Mouse (Mus musculus) left cerebral cortex, postnatal 36 days (tissue): Measurements from ENCODE around the gene Prpf6. TPM values are rescaled to one million over a fixed set of nuclear protein-coding genes. Genes with fewer than 3 reads are reported as not detected.

ENCODE experiments used
- DNase-seq, 2 experiments: peaks; one replicate each; pipeline ENCODE4 v3.0.0; 2021 to 2022; ENCODE audit warnings: low spot score in 2 of 2, mixed read lengths in 1 of 2
- intact Hi-C: fragments of 180-260 bp; cut with DNase I; formaldehyde crosslinking; loops from one replicate; pipeline ENCODE4 v1.15.1; 2025
- total RNA-seq, 2 experiments: library from RNA; stranded (reverse); gene quantifications; 2 replicates each; pipeline ENCODE4 v1.2.3; 2021

The Prpf6 gene
- total RNA-seq, 2 experiments from 2014 or later, result 49.8 to 54.4 TPM

DNA sequence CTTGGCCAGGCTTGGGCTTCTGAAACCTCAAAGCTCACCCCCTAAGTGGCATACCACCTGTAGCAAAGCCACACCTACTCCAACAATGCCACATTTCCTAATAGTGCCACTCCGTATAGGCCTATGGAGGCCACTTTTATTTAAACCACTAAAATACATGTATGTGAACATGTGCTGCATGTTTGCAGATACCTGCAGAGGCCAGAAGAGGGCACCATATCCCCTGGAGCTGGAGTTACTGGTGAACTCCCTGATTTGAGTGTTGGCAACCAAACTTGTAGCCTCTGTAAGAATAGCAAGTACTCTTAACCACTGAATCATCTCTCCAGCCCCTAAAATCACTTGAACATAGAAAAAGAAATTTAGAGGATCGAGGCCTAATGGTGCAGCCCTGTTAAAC is 52.7 kb downstream of the Prpf6 start:
- DNase-seq, result no peak
- intact Hi-C loops, result no loop called here

DNA sequence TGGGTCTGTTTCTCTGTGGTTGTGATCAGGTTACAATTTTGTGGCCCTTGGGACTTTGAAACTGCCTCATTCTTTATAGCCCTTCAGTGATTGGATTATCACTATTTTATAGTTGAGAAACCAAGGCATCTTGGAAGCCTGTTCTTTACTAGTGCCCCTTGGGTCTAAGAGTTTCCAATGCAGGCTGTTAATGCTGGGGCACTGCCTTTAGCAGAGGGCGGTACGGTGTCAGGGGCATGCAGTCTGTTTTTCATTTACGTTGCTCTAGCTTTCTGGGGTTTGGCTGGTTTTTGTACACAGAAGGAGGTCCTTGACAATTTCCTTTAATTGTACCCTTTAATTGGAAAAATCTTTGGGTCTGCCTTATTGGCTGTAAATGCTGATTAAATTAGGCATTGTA is 54.0 kb downstream of the Prpf6 start:
- intact Hi-C loops, result no loop called here
- no peak for DNase-seq

DNA sequence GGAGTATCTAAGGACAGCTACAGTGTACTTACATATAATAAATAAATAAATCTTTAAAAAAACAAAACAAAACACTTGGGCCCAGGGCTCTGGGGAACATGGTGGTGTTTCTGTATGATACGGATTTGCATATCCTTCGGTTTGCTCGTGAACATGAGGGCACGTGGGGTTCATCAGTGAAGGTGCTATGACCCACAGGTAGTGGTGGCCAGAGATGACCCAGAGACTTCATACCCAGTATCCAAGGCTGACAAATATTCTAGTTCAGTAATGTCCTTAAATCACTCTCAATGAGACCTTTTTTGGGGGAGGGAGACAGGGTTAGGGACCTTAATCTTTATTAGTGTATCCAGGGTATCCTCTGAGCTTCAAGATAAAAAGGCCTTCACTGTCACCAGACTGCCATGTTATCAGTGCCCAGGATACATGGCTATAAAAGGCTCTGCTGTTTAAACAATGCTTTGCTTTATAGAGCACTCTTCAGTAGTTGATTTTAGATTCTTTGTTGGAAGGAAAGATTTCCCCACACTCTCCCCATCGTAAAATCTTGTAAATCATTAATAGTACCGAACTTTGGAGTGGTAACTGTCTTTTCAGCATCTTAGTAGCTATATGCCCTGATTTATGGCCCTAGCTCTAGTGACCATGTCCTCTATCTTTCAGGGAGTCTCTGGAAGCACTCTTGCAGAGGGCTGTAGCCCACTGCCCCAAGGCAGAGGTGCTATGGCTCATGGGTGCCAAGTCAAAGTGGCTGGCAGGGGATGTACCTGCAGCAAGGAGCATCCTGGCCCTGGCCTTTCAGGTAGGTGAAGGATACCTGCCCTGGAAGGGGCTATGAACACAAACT is 55.2 kb downstream of the Prpf6 start:
- intact Hi-C loops, result no loop called here
- DNase-seq, result no peak

DNA sequence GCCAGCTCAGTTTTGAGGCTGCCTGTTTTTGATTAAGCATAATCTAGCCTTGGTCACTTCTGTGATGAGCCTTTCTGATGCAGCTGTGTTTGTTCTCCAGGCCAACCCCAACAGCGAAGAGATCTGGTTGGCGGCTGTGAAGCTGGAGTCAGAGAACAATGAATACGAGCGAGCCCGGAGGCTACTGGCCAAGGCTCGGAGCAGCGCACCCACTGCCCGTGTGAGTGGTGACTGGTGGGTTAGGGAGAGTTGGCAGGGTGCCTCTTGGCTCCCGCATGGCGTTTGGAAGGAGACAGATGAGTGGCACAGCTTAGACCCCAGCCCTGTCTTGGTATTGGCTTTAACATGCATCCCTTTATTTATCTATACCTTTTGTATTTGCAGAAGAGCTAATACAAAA is 57.3 kb downstream of the Prpf6 start:
- intact Hi-C loops, result no loop called here
- no peak for DNase-seq

DNA sequence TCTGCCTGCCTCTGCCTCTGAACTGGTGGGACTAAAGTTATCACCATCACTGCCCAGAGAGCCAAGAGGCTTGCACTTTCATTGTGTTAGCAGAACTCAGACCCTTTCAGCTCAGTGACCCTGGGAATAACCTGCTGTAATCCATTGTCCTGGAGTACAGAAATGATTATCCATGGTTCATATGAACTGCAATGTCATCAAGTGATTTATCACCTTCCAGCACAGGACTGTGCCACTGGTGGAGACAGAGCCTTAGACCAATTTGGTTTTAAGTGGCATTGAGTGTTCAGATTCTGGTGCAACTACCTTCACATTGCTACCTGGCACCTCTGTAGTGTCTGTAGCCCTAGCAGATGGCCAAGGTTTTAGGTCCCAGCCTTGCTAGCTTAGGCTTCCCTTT is 61.4 kb downstream of the Prpf6 start:
- intact Hi-C loops, result no loop called here
- no peak for DNase-seq

DNA sequence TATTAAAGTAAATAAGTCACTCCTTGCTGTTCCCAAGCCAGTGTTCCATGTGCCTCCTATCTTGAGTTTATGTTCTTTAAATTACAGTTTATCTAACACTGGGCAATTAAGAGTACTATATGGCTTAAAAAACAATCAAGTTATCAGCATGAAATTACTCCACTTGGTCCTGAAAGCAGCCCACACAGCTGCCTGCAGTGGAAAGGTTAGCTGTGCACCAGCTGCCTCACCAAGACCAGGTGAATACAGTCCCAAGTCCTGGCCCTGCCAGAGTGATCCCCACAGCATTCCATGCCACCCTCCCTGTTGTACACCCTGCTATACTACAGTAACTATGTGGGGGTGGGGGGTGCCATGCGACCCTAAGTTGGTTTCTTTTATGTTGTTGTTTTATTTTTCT is 61.9 kb downstream of the Prpf6 start:
- intact Hi-C loops, result no loop called here
- DNase-seq, result no peak

DNA sequence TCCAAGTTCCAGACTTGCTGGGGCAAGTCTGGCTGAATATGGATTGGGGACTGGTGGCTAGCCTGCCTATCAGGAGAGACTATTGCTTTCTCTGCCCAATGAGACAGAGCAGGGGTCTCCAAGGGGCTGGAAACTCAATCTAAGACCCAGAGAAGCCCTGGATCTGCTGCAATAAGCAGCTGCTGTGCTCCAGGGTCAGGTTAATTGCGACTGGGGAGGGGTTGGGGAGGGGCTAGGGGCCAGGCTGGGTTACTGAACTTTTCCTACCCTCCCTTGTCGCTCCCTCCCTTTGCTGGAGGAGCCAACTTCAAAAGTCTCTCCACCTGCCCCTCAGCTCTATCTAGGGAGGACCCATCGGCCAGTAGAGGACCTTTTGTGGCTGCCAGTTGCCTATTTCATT is 65.1 kb downstream of the Prpf6 start, which contains the start of gene Gm29797:
Gene Gm29797 (plus strand): TSS at position 301 of the 400 bp plus-strand sequence.
- intact Hi-C loops, result loop anchor here (5.0 kb wide), 1 partner anchor 51 kb away; no protein-coding TSS in a partner anchor
- DNase-seq, result no peak

DNA sequence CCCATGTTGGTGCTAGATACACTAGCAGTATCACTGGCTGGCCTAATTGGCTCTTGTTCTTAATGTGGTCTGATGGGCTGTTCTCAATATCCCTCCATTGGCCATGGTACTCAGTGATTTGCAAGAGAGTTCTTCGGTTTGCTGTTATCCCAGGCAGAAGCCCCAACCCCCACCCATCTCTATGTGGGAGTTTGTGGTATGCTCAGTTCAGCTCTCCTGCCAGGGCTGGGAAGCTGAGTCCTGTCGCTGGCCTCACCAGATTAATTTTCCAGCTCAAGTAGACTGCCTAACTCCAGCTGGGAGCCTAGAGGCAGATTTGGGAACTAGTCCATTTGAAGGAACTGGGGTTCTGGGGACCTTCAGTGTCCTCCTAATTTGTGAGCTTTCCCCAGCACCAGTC is 65.8 kb downstream of the Prpf6 start:
- intact Hi-C loops, result loop anchor here (5.0 kb wide), 1 partner anchor 50 kb away; no protein-coding TSS in a partner anchor
- DNase-seq, result no peak

DNA sequence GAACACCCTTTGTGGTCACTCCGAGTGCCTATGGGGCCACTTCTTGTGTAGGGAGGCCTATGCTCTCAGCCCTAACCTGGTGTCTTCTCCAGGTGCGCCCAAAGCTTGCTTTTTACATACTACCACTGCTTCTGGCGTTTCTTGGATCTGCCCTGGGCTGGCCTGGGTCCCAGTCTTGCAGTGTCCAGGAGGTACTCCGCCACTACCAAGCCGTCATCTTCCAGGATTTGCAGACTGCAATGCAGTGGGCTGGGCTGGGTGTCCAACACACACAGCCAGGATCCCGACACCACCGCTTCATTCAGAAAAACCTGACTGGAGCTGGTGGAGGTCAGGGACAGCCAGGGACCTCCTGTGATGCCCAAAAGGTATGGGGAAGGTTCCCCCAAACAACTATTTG is 66.9 kb downstream of the Prpf6 start:
- intact Hi-C loops, result loop anchor here (2.0 to 5.0 kb wide), 2 partner anchors 20 to 49 kb away; no protein-coding TSS in a partner anchor
- no peak for DNase-seq

DNA sequence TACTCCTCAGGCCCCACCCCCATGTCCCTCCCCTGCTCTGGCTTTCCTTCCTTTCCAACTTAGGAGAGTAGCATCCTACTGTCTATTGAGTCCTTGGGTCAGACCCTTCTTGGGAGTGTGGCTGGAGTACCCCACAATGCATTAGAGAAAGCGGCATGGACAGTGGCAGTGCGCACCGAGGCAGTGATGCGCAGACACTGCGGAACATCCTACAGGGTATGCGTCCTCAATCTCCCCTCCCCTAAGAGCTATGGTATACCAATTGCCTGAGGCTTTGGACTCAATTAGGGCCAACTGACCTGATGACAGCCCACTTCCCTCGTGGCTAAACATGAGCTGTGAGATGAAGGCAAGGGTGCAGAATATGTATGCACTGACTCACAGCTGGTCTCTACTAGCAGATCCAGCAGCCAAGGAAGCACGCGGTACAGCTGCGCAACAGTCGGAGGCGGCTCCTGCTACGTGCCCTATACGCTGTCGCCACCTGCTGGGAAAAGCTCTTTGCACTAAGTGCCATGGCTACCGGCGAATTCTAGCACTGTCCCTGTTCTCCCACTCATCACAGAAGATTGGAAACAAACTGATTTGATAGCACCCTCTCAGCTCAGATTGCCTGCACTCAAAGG is 67.4 kb downstream of the Prpf6 start:
- DNase-seq, result peak; percentile 50 to 66
- intact Hi-C loops, result loop anchor here (2.0 to 5.0 kb wide), 2 partner anchors 20 to 48 kb away; no protein-coding TSS in a partner anchor

DNA sequence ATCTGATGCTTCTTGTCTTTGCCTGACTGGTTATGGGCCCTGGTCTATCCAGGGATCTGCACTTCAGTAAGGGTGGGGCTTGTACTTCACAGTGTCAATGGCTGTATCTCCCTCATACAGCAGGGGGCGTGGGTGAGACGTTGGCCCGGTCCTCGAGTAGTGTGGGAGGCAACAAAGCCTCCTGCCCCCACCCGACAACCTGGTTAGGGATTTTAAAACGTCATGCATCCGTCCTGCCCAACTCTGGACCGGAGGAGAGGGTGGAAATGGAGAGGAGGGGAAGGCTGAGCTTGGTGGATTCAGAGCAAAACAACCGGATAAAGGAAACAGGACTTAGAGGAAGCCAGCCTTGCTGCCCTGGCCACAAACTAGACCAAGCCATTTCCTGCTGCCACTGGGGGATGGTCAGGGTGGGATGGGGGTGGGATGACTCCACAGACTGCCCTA is 68.0 kb downstream of the Prpf6 start:
- intact Hi-C loops, result loop anchor here (2.0 to 5.0 kb wide), 2 partner anchors 19 to 48 kb away; no protein-coding TSS in a partner anchor
- peak; percentile 76 to 82 for DNase-seq

DNA sequence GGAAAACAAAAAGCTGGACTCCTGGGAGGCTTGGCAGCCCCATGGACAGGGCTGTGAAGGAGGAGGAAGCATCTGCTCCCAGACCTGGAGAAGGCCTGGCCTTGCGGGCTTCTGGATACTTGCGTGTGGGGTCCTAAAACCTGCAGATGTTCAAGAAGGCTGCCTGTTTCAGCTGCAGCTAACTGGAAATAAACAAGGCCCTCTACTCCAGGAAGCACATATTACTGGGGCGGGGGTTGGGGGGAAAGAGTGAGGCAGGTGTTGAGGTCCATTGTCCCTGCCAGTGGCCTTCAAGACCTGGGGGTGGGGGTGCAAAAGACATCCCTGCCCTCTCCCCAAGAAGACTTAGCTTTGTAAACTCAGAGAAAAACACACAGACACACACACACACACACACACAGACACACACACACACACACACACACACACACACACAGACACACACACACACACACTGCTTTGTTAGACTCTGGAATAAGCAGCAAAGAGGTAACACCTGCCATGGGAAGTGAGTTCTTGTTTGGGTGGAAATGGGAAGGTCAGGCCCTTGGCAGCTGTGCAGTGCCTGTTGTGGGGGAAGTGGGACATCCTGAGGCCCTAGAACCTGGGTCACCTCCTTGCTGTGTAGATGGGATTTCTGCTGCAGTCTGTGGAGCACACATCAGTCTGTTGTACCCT is 71.1 kb downstream of the Prpf6 start:
- intact Hi-C loops, result no loop called here
- no peak for DNase-seq

DNA sequence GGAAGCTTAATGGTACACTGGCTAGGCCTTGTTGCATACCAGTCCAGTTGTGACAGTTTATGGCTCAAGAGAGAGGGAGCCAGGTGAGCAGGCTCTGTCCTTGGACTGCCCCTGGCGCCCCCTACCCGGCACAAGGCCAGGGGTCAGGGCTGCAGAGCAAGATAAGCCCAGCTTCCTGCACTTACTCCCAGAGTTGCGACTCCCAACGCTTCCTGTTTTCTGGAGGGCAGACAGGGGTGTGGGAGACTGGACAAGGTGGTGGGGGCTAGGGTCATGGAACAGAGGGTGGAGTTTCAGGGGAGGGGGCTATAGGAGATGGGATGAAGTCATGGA is 71.6 kb downstream of the Prpf6 start:
- no peak for DNase-seq
- intact Hi-C loops, result no loop called here

DNA sequence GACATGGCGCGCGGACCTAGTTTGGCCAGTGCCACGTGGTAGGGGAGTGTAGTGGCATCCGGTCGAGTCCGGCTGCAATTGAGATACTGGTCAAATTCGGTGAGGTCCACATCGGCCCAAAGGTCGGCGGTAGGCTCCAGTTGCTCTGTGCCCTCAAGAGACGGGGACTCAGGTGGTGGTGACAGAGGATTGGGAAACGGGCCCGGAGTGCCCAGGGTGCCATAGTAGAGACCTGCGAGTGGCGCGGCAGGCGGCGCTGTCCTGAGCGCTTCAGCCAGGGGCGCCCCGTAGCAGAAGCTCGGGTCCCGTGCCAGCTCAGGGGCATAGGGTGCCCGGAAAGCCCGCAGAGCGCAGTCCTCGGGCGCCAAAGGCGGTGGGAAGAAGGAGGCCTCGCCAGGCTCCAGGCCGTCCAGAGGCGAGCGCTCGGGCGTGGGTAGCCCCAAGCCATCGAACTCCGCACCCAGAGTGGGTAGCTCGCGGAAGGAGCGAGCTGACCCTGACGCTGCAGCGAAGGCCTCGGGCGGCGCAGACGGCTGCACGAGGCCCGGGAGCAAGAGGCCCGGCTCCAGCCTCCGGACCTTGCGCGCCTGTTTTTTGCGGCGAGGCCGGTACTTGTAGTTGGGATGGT is 78.7 kb downstream of the Prpf6 start:
- intact Hi-C loops, result loop anchor here (10.0 kb wide), 1 partner anchor 276 kb away; no protein-coding TSS in a partner anchor
- DNase-seq, result peak in 1 of 2 experiments; percentile 25

DNA sequence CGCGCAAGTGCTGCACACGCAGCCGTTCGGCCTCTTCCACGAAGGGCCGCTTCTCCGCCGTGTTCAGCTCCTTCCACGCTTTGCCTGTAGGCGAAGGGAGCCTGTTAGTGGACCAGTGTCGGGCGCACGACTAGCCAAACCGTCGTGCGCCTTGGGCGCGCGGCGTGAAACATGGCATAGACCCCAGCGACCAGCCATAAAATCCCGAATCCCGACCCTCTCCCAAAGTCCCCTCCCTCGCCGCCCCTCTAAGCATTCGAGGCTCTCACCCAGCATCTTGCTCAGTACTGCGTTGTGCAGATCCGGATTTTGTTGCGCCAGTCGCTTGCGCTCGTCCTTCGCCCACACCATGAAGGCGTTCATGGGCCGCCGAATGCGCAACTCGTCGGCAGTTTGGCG is 79.2 kb downstream of the Prpf6 start:
- intact Hi-C loops, result loop anchor here (10.0 kb wide), 1 partner anchor 276 kb away; no protein-coding TSS in a partner anchor
- peak in 1 of 2 experiments; percentile 39 for DNase-seq

DNA sequence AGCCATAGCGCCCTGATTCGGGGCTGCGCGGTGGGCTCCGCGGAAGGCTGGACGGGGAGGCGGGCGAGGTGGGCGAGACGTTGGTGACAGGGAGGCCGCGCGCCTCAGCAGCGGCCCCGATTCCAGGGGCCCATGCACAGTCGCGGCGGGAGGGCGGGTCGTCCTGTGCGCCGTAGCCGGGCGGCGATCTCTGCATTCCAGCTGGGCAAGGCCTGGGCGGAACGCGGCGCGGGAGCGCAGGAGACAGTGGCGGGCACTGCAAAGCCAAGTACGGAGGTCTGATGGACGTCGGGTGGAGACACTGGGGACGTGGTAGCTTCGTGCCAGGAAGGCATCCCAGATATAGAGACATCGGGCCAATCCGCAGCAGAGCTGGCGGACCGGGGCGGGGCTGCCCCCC is 79.7 kb downstream of the Prpf6 start, which contains the start of gene Sox18:
Gene Sox18 (minus strand): TSS at position 315 of the 400 bp plus-strand sequence.
- intact Hi-C loops, result loop anchor here (10.0 kb wide), 1 partner anchor 277 kb away; no protein-coding TSS in a partner anchor
- DNase-seq, result peak in 1 of 2 experiments; percentile 27

DNA sequence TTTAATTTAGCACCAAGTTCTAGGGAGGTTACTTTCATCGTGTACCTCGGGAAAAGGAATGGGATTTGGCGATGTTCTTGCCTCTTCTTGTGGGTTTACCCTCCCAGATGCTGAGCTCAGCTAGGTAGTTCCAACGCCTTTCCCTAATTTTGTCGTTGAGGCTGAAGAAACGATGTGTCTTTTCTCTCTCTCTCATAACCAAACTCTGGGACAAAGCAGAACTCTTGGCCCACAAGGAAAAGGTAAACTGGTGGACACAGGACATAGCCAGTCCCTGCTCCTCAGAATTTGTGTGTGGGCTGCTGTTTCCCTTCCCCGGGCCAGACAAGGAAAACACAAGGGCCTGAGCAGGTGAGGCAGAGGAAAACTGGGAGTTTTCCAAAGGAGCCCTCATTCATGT is 80.3 kb downstream of the Prpf6 start:
- no peak for DNase-seq
- intact Hi-C loops, result loop anchor here (10.0 kb wide), 1 partner anchor 277 kb away; no protein-coding TSS in a partner anchor

DNA sequence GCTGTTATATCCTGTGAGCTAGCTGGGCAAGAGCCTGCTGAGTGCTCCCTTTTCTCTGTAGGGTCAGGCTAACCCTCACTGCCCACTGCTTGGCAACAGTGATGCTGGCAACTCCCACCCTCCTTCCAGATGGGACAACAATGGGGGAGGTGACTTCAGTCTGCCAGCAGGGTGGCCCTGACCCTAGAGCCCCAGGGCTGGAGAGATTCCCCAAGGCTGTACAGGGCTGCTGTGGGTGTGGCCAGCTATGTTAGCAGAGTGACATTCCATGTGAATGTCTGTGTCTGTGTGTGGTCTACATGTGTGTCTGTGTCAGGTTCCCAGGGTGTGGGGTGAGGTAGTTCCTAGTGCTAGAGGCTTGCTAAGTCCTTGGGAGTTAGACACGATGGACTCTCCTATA is 81.8 kb downstream of the Prpf6 start:
- no peak for DNase-seq
- intact Hi-C loops, result loop anchor here (10.0 kb wide), 1 partner anchor 279 kb away; no protein-coding TSS in a partner anchor

DNA sequence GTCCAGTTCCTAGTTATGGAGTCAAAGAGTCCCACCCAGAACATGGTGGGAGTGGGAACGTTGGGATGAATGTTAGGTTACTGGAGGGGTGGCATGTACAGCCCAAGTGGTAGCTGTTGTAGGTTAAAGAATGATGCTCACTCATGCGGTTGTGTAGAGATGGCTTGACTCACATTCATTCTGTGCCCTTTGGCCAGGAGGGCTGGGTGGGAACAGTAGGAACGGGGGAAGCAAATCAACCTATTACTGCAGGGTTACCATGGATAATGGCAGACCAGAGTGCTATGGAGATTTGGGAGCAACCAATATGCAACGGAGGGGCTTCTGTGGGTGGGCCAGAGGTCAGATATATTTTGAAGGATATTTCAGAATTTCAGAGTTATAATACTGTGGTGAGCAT is 83.3 kb downstream of the Prpf6 start:
- intact Hi-C loops, result loop anchor here (10.0 kb wide), 1 partner anchor 280 kb away; no protein-coding TSS in a partner anchor
- DNase-seq, result no peak
